Mouse (Mus musculus) bone marrow macrophage, adult 2 months (primary cell): ENCODE measurements at regions not wholly inside any gene's neighbourhood (a gene's known extent, or its start where the extent isn't known, plus 50 kb on each side); places are given as distances from the start of the nearest gene placed in this dataset.

Experiments
- H3K27ac ChIP-seq: 2 replicates; pipeline ENCODE4 v1.5.1; 2012; ENCODE audit warnings: low read depth, low read length; ENCODE audit not compliant: insufficient read depth
- H3K4me1 ChIP-seq: 2 replicates; pipeline ENCODE4 v1.6.1; 2012; ENCODE audit warnings: low read length; ENCODE audit not compliant: control insufficient read depth, insufficient read depth
- H3K4me3 ChIP-seq: 2 replicates; pipeline ENCODE4 v1.5.1; 2012; ENCODE audit warnings: mild to moderate bottlenecking, low read length, moderate library complexity; ENCODE audit not compliant: insufficient read depth
- CTCF ChIP-seq: IDR thresholded peaks from 2 replicates; pipeline ENCODE4 v1.5.1; 2012; ENCODE audit warnings: low read depth, mild to moderate bottlenecking, low read length, moderate library complexity
- POLR2A ChIP-seq: IDR thresholded peaks from 2 replicates; pipeline ENCODE4 v1.6.1; 2012; ENCODE audit warnings: mild to moderate bottlenecking, low read depth, low read length, borderline replicate concordance

GRCm38 (mm10) chr11:8727007-8727406, 62.7 kb upstream of the Tns3 start:
- no peak overlapping the region for H3K27ac ChIP-seq
- H3K4me3 ChIP-seq = no peak overlapping the region
- no peaks in the 10 kb centered on the region for H3K4me1 ChIP-seq
- TF ChIP-seq CTCF = no peak
- no peak for TF ChIP-seq POLR2A

- H3K4me1 ChIP-seq = no peaks in the 10 kb centered on the region
- H3K27ac ChIP-seq = no peak overlapping the region
- TF ChIP-seq POLR2A (no peak), CTCF (no peak)
- no peak overlapping the region for H3K4me3 ChIP-seq
Observed at GRCm38 (mm10) chr11:8725505-8725904, 61.2 kb upstream of the Tns3 start.

- Histone ChIP-seq H3K27ac (no peak overlapping the region), H3K4me3 (no peak overlapping the region), H3K4me1 (no peaks in the 10 kb centered on the region)
- no peak for TF ChIP-seq POLR2A
- no peak for TF ChIP-seq CTCF
Observed at GRCm38 (mm10) chr11:8723102-8723640, 58.8 kb upstream of the Tns3 start.

GRCm38 (mm10) chr11:8719211-8719966, 55.1 kb upstream of the Tns3 start:
- H3K4me1 ChIP-seq = peaks cover 8% of the 10 kb centered on the region; the same call in 1 of the 2 replicates
- TF ChIP-seq CTCF (no peak), POLR2A (no peak)
- no peak overlapping the region for H3K27ac ChIP-seq
- no peak overlapping the region for H3K4me3 ChIP-seq

- peaks cover 8% of the 10 kb centered on the region; the same call in 1 of the 2 replicates for H3K4me1 ChIP-seq
Observed at GRCm38 (mm10) chr11:8717774-8718173, 53.4 kb upstream of the Tns3 start.

GRCm38 (mm10) chr11:8716858-8717257, 52.5 kb upstream of the Tns3 start:
- no peak for TF ChIP-seq CTCF
- H3K4me3 ChIP-seq = no peak overlapping the region
- peaks cover 8% of the 10 kb centered on the region; the same call in 1 of the 2 replicates for H3K4me1 ChIP-seq
- H3K27ac ChIP-seq = no peak overlapping the region

More at GRCm38 (mm10) chr11:8717774-8718173, 53.4 kb upstream of the Tns3 start:
- Histone ChIP-seq H3K4me3 (no peak overlapping the region), H3K27ac (no peak overlapping the region)
- TF ChIP-seq POLR2A (no peak), CTCF (no peak)

- no peak for TF ChIP-seq CTCF
- TF ChIP-seq POLR2A = no peak
- Histone ChIP-seq H3K27ac (no peak overlapping the region), H3K4me3 (no peak overlapping the region), H3K4me1 (peaks cover 8% of the 10 kb centered on the region; the same call in 1 of the 2 replicates)
Observed at GRCm38 (mm10) chr11:8715775-8716174, 51.4 kb upstream of the Tns3 start.
